Mouse (Mus musculus): ENCODE results near the gene Igf1r. TPM values are rescaled to one million over a fixed set of nuclear protein-coding genes. Genes with fewer than 3 reads are reported as not detected.

The Igf1r gene
- polyA plus RNA-seq, 1 experiment from 2014 or later, result 58.8 TPM

DNA sequence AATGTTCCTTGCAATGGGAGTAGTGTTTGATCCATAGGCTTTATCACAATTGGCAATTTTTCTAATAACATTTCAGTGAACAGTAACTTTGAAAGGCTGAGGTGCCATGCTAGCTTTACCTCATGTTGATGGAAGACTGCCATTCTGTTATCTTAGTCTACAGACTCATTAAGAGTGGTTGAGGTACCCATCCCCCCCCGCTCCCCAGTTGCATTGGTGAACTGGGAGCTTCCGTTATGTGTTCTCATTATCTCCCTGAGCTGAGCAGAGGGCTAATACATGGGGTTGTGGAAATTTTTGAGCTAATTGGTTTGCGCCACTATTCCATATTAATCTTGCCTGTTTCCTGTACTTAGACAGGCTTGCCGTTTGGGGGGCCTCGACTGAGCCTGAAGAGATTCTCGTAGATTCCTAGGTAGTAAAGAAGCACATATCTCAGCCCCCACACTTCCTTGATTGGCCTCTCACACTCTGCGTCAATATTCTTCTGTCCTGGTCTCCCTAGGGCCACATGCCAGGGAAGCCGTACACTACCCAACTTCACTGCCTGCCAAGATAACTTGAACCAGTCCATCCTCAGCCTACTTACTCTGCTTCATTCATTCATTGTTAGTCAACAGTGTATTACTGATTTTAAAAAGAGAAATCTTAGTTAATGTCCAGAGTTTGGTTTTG is 139.8 kb downstream of the Igf1r start:
- ATAC-seq (no peak), DNase-seq (ENCODE audit: low read depth, low spot score) (no peak)
- TF ChIP-seq CTCF (IDR thresholded peaks at IDR 0.05), result no peak
- POLR2A ChIA-PET, result interaction anchor here (0.6 kb wide), 2 partner anchors 16 to 19 kb away, joined by 3 read pairs; no protein-coding TSS in a partner anchor
- H3K27me3 ChIP-seq, result no peaks in the 10 kb centered on the region
- in situ Hi-C loops (cut with MboI; ENCODE audit: low pct_unique_long_range_greater_than_20kb), result no loop called here
- CTCF ChIA-PET, result interaction anchor here (0.8 kb wide), 1 partner anchor 17 kb away, joined by 4 read pairs; no protein-coding TSS in a partner anchor

DNA sequence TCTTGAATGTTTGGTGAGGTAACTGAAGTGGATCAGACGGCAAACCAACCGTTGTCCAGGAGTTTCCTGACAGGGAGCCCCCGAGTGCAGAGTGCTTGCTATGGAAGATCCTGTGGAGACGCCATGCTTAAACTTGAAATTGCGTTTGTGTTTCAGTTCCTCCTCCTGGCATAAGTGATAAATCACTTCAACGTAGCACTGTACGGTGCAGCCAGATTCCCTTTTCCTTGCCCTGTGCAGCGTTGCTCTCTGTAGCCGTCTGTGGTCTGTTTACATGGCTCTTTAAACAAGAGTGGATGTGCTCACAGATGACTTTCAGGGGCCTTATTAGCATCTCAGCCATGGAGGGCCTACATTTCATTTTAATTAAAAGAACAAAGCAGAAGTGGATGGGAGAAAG is 141.2 kb downstream of the Igf1r start:
- no peaks in the 10 kb centered on the region for H3K27me3 ChIP-seq
- ATAC-seq (no peak), DNase-seq (ENCODE audit: low read depth, low spot score) (no peak)
- TF ChIP-seq CTCF (IDR thresholded peaks at IDR 0.05), result no peak
- CTCF ChIA-PET, result no interaction called here
- POLR2A ChIA-PET, result no interaction called here
- in situ Hi-C loops (cut with MboI; ENCODE audit: low pct_unique_long_range_greater_than_20kb), result no loop called here

DNA sequence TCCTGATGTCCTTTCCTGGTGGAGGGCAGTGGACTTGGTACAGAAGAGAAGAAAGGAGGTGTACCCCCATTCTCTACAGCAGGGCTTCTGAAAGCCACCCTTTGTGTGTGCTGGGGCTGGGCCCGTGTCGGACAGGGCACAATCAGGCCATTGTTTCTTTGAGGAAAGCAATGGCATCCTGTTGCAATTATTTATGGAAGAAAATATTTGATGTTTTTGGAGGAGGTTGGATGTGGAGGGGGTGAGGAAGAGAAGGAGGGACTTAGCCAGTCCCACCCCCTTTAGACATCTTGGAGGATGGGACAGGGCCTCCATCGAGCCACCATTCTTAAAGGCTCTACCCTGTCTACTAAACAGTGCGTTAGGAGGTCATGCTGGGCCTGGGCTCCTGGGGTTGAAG is 142.9 kb downstream of the Igf1r start:
- no peak for ATAC-seq
- in situ Hi-C loops (cut with MboI; ENCODE audit: low pct_unique_long_range_greater_than_20kb), result no loop called here
- no peak for DNase-seq (ENCODE audit: low read depth, low spot score)
- POLR2A ChIA-PET, result no interaction called here
- no peak for TF ChIP-seq CTCF (IDR thresholded peaks at IDR 0.05)
- H3K27me3 ChIP-seq, result no peaks in the 10 kb centered on the region
- CTCF ChIA-PET, result interaction anchor here (0.8 to 0.9 kb wide), 2 partner anchors 10 to 28 kb away, joined by 3 read pairs; no protein-coding TSS in a partner anchor

DNA sequence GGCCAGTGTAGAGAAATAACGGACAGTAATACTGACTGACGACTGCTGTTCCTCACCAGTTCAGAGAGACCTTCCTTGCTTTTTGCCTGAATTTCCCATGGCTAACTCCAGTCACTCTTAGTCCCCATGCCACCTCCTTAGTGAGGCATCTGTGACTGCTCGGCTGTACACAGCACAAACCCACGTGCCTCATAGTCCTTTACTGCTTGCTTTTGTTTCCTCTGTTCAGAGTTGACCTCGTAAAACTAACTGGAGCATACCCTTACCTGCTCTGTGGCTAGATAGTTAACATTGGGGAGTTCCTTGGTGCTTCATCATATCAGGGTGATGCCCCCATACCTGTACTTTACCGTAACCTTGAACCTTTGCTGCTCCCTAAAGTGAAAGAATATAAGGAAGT is 143.8 kb downstream of the Igf1r start:
- ATAC-seq (no peak), DNase-seq (ENCODE audit: low read depth, low spot score) (no peak)
- POLR2A ChIA-PET, result interaction anchor here (1.5 kb wide), 1 partner anchor 9 kb away, joined by 3 read pairs; no protein-coding TSS in a partner anchor
- no peak for TF ChIP-seq CTCF (IDR thresholded peaks at IDR 0.05)
- H3K27me3 ChIP-seq, result no peaks in the 10 kb centered on the region
- CTCF ChIA-PET, result interaction anchor here (1.0 kb wide), 1 partner anchor 9 kb away, joined by 3 read pairs; no protein-coding TSS in a partner anchor
- in situ Hi-C loops (cut with MboI; ENCODE audit: low pct_unique_long_range_greater_than_20kb), result no loop called here

DNA sequence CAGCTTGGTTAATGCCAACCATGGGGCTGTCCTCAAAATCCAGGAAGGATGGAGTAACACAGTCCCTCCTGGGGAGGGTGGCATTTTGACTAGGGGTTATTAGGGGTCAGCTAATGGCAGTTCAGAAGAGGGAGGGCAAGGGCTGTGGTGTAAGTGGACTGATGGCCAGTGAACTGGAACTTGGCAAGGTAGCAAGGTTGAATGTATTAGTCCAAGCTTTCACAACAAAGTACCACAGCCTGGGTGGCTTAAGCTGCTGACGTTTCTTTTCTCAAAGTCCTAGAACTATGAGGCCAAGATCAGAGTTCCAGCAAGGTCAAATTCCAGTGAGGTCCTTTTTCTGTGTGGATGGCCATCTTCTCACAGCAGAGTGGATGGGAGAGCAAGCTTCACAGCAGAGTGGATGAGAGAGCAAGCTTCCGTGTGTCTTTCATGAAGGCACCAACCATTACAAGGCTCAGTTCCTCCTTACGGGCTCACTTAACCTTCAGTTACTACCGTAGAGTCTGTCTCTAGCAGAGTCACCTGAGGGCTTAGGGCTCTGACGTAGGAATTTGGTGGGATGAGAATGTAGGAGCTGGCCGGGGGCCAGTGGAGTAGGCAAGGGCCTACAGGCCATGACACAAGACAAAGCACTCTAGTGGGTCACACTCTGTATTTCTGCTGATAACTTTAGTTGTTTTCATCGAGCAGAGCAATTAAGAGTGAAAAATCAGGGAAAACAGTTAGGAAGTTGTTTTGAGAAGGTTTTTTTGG is 144.6 kb downstream of the Igf1r start:
- DNase-seq (ENCODE audit: low read depth, low spot score) (no peak), ATAC-seq (no peak)
- CTCF ChIA-PET, result interaction anchor here (1.0 kb wide), 1 partner anchor 10 kb away, joined by 3 read pairs; no protein-coding TSS in a partner anchor
- in situ Hi-C loops (cut with MboI; ENCODE audit: low pct_unique_long_range_greater_than_20kb), result no loop called here
- TF ChIP-seq CTCF (IDR thresholded peaks at IDR 0.05), result no peak
- POLR2A ChIA-PET, result interaction anchor here (1.5 kb wide), 1 partner anchor 9 kb away, joined by 3 read pairs; no protein-coding TSS in a partner anchor
- no peaks in the 10 kb centered on the region for H3K27me3 ChIP-seq

DNA sequence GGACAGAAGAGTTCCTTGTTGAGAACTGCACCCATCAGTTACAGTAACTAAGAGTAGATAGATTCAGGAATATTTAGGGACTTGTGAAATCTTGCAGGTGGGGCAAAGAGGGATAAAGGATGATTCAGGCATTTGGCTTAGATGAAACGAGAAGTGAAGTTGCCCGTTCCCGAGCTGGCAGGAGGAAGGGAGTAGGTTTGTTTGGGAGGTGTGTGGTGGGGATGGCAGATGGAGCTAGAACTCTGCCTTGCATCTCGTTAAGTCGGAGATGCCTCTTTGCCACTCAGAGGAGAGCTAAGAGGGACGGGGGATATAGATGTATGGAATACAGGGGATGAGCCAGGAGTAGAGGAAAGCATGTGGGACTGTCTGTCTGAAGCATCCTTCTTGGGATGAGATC is 145.5 kb downstream of the Igf1r start:
- POLR2A ChIA-PET, result no interaction called here
- H3K27me3 ChIP-seq, result no peaks in the 10 kb centered on the region
- no peak for TF ChIP-seq CTCF (IDR thresholded peaks at IDR 0.05)
- ATAC-seq, result no peak
- DNase-seq (ENCODE audit: low read depth, low spot score), result no peak
- CTCF ChIA-PET, result no interaction called here
- in situ Hi-C loops (cut with MboI; ENCODE audit: low pct_unique_long_range_greater_than_20kb), result no loop called here

DNA sequence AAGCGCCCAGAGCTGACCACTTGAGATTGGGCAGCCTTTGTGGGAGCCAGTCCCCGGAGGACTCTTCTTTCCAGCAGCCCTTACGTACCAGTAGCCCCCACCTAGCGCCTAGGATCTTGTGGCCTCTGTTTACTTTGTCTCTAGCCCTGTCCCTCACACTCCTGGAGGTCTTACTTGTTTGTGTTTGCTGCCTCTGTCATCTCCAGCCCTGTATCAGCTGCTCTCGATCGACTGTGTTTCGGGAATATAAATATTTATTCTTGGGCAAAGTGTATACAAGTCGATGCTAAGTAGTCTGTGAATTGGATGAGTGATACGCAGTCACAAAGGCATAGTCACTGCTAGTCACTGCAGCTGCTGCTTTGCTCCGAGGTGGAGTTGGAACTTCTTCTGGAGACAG is 147.8 kb downstream of the Igf1r start:
- no peak for TF ChIP-seq CTCF (IDR thresholded peaks at IDR 0.05)
- DNase-seq (ENCODE audit: low read depth, low spot score) (no peak), ATAC-seq (no peak)
- in situ Hi-C loops (cut with MboI; ENCODE audit: low pct_unique_long_range_greater_than_20kb), result no loop called here
- CTCF ChIA-PET, result no interaction called here
- POLR2A ChIA-PET, result no interaction called here
- H3K27me3 ChIP-seq, result no peaks in the 10 kb centered on the region

DNA sequence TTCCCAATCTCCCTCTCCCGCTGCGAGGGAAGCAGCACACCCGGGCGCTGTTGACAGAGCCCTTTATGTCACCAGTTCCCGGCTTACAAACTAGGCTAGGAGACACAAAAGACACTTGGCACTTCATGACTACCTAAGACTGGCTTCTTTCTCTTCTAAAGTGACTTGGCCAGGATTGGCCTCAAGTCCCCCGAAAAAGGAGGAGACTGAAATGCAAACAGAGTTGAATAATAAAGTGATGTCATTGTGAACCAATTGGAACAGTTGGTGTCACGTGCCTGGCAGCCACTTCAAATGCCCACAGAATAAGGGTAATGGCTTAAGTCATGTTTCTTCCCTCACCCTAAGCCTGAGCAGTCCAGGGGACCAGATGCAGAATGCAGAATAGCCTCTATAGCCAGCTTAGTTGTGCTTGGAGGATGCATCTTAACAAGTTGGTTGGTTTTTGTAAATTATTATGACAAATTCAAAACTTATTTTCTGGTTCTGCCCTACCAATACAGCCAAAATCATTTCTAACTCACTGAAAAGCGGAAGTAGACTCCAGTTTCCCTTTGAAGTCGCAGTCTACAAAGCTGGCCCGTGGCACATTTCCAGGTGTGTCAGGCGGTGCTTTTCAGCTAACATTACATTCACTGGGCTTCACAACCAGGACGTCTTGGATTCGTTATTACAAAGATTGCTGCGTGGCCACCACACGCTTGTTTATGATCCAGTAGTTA is 150.0 kb downstream of the Igf1r start:
- no peak for TF ChIP-seq CTCF (IDR thresholded peaks at IDR 0.05)
- CTCF ChIA-PET, result no interaction called here
- DNase-seq (ENCODE audit: low read depth, low spot score) (no peak), ATAC-seq (no peak)
- in situ Hi-C loops (cut with MboI; ENCODE audit: low pct_unique_long_range_greater_than_20kb), result no loop called here
- POLR2A ChIA-PET, result no interaction called here
- H3K27me3 ChIP-seq, result no peaks in the 10 kb centered on the region

DNA sequence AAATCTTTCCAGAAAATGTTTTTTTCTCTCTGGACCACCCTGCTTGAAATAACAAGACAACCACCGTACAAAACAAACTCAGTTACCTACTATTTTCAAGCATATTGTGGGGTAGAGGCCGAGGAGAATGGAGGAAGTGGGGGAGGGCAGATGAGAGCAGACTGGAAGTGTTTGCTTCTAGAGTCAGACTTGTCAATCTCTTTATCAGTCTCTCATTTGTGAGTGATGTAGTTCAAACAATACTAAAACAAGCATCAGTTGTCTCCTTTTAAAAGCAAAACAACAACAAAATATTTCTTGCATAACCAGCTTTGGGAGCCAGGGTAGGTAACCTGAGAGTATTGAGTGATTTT is 150.5 kb downstream of the Igf1r start:
- no peak for TF ChIP-seq CTCF (IDR thresholded peaks at IDR 0.05)
- ChIA-PET CTCF (no interaction called here), POLR2A (interaction anchor here (0.6 kb wide), 1 partner anchor 1715 kb away, joined by 3 read pairs; no protein-coding TSS in a partner anchor)
- in situ Hi-C loops (cut with MboI; ENCODE audit: low pct_unique_long_range_greater_than_20kb), result no loop called here
- ATAC-seq (no peak), DNase-seq (ENCODE audit: low read depth, low spot score) (no peak)
- H3K27me3 ChIP-seq, result no peaks in the 10 kb centered on the region

DNA sequence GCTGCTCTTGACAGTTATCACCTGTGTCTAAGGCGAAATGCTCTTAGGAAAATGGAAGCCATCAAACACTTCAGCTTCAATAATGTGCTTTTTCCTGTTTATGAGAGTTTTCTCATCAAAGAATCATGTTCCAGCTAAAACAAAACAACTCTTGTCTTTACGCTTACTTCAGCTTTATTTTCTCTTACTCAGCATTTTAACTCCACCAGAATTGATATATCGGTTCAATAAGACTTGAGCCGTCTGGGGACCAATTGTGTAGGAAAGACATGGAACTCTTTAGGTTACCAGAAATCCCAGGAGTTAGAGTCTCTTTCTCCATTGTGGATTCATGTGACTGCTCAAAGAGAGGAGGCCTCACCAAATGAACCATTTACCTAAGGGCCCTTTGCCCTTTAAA is 158.9 kb downstream of the Igf1r start:
- TF ChIP-seq CTCF (IDR thresholded peaks at IDR 0.05), result no peak
- POLR2A ChIA-PET, result no interaction called here
- CTCF ChIA-PET, result interaction anchor here (1.5 kb wide), 1 partner anchor 10 kb away, joined by 4 read pairs; no protein-coding TSS in a partner anchor
- H3K27me3 ChIP-seq, result no peaks in the 10 kb centered on the region
- DNase-seq (ENCODE audit: low read depth, low spot score) (no peak), ATAC-seq (no peak)
- in situ Hi-C loops (cut with MboI; ENCODE audit: low pct_unique_long_range_greater_than_20kb), result no loop called here
